Mouse (Mus musculus) embryonic facial prominence, embryonic 13.5 days (tissue): ENCODE data around the gene Grap2. TPM values are rescaled to one million over a fixed set of nuclear protein-coding genes. Genes with fewer than 3 reads are reported as not detected.

ENCODE experiments used
- ATAC-seq: fragments of 200-750 bp; cut with Nextera tagmentation; 2 replicates; pipeline ENCODE4 v1.8.0; 2017; ENCODE audit warnings: low read depth; ENCODE audit not compliant: insufficient number of reproducible peaks, insufficient read depth, low FRiP score, low TSS enrichment
- H3K27ac ChIP-seq: fragments of 300-500 bp; sonication (generic); 2 replicates; pipeline ENCODE4 v1.5.1; 2015; ENCODE audit warnings: moderate library complexity, mild to moderate bottlenecking, inconsistent platforms
- H3K27me3 ChIP-seq: fragments of 300-500 bp; sonication (generic); 2 replicates; pipeline ENCODE4 v1.6.1; 2015; ENCODE audit warnings: mild to moderate bottlenecking, inconsistent platforms
- H3K36me3 ChIP-seq: fragments of 300-500 bp; sonication (generic); 2 replicates; pipeline ENCODE4 v1.6.1; 2015; ENCODE audit warnings: mild to moderate bottlenecking, inconsistent platforms
- H3K4me1 ChIP-seq: fragments of 300-500 bp; sonication (generic); 2 replicates; pipeline ENCODE4 v1.6.1; 2015; ENCODE audit warnings: inconsistent platforms
- H3K4me2 ChIP-seq: fragments of 300-500 bp; sonication (generic); 2 replicates; pipeline ENCODE4 v1.6.1; 2015; ENCODE audit warnings: moderate library complexity, mild to moderate bottlenecking, inconsistent platforms
- H3K4me3 ChIP-seq: fragments of 300-500 bp; sonication (generic); 2 replicates; pipeline ENCODE4 v1.5.1; 2015; ENCODE audit warnings: mild to moderate bottlenecking, inconsistent platforms
- H3K9ac ChIP-seq: fragments of 300-500 bp; sonication (generic); 2 replicates; pipeline ENCODE4 v1.6.1; 2015; ENCODE audit warnings: mild to moderate bottlenecking, inconsistent platforms
- H3K9me3 ChIP-seq: fragments of 300-500 bp; sonication (generic); 2 replicates; pipeline ENCODE4 v1.6.1; 2016; ENCODE audit warnings: inconsistent platforms
- WGBS: fragments of 180-500 bp; shearing (Covaris S2); methylation state at CpG from one replicate; pipeline ENCODE4 v1.1.7; 2015; ENCODE audit warnings: mixed read lengths; 5-methylcytosine and 5-hydroxymethylcytosine counted together
- polyA plus RNA-seq: library from polyadenylated mRNA; unstranded; fragments of >200 nt; fragmentation: Nextera tagmentation; extraction: Ambion mirVana; gene quantifications from 2 replicates; pipeline ENCODE4 v1.2.1, GENCODE M21; 2015

Grap2 gene
- polyA plus RNA-seq, 1 experiment from 2014 or later = 1.2 TPM

DNA sequence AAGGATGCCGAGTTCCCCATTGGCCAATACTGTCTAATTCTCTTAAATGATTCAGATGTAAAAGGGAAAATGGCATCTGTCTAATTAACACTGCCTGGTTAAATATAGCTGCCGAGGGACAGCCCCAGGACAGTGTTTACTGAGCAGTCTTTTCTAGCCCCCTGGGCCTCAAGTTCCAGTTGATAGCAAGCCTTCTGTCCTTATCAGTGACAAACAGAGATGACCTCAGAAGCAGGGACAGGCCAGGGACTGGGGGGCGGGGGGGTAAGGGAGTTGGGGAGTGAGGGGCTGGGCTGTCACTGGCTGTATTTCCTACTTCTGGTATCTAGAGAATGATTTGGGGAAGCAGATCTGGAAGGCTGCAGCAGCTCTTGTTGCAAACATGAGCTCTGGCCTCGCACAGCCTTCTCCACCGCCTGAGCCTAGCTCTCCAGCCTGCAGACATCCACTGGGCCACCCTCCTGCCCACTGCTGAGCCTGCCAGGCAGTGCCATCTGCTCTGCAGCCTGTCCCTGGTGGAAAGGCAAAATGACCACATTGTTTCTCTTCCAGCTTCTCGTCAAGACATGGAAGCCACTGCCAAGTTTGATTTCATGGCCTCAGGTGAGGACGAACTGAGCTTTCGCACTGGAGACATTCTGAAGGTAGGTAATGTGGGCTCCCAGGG is 50.9 kb downstream of the Grap2 start:
- H3K27ac ChIP-seq = no peak overlapping the region
- H3K36me3 ChIP-seq = no peaks in the 10 kb centered on the region
- no peaks in the 10 kb centered on the region for H3K9me3 ChIP-seq
- H3K4me2 ChIP-seq = no peak overlapping the region
- no peaks in the 10 kb centered on the region for H3K4me1 ChIP-seq
- H3K4me3 ChIP-seq = no peak overlapping the region
- no peak overlapping the region for H3K9ac ChIP-seq
- ATAC-seq = no peak
- peaks cover 22% of the 10 kb centered on the region; the same call in 1 of the 2 replicates for H3K27me3 ChIP-seq
- 68% methylated on average over 8 of the region's 8 CpGs for WGBS

DNA sequence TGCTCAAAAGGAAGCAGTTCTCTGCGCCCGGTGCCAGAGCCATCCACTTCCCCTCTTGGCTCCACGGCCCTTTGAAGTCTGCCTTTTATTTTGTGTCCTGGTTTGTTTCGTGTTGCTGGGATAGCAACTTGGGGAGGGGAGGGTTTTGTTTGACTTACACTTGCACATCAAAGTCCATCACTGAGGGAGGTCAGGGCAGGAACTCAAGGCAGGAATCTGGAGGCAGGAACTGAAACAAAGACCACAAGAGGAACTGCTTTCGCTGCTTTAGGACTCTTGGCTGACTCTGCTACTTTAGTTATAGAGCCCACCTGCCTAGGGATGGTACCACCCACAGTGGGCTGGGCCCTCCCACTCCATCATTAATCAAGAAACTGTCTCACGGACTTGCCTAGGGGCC is 54.1 kb downstream of the Grap2 start:
- Histone ChIP-seq H3K4me1 (0 out of 2 replicates have a peak, but pooled peaks cover 3% of the 10 kb centered on the region), H3K4me3 (no peak overlapping the region), H3K27me3 (0 out of 2 replicates have a peak, but pooled peaks cover under 1% of the 10 kb centered on the region), H3K9ac (no peak overlapping the region), H3K4me2 (no peak overlapping the region), H3K36me3 (no peaks in the 10 kb centered on the region), H3K9me3 (no peaks in the 10 kb centered on the region), H3K27ac (no peak overlapping the region)
- WGBS = 69% methylated on average over 6 of the region's 6 CpGs
- ATAC-seq = no peak

DNA sequence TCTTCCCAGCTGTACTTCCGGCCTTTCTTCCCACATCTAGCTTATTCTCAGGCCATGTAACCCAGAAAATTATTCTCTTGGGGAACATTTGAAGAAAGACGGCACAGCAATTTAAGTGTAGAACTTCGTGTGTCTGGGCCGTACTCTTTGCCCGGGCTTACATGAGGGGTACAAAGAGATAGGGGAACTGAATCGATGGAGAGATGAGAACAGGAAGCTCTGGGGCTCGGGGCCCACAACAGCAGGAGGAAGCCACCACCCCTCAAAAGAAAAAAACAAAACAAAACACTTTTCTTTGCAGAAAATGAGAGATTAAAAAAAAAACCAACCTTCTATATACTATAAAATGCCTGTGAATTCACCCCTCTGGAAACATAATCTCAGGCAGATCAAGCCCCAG is 57.8 kb downstream of the Grap2 start:
- no peak for ATAC-seq
- no peak overlapping the region for H3K27ac ChIP-seq
- no peak overlapping the region for H3K4me2 ChIP-seq
- H3K36me3 ChIP-seq = no peaks in the 10 kb centered on the region
- H3K27me3 ChIP-seq = no peaks in the 10 kb centered on the region
- no peak overlapping the region for H3K9ac ChIP-seq
- peaks cover 8% of the 10 kb centered on the region; the same call in 1 of the 2 replicates for H3K4me1 ChIP-seq
- no peak overlapping the region for H3K4me3 ChIP-seq
- H3K9me3 ChIP-seq = no peaks in the 10 kb centered on the region
- 65% methylated on average over 7 of the region's 7 CpGs for WGBS

DNA sequence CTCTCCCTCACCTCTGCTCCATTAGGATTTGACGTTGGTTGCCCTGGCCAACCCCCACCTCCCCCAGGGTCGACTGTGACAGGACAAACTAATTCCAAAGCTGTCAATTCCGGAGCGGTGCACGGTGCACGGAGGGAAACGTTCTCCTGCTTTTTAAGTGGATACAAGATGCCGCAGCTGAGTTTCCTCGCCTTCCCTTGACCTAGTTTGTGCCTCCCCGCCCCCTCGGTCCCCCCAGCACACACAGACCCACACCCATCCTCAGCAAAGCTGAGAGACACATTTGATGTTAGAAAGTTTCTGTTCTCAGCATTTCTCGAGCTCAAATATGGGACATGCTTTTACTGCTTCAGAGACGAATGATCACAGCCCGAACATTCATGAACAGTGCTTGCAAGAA is 58.3 kb downstream of the Grap2 start:
- peaks cover 8% of the 10 kb centered on the region; the same call in 1 of the 2 replicates for H3K4me1 ChIP-seq
- H3K4me2 ChIP-seq = 0 out of 2 replicates have a peak overlapping the region, but pooled peaks have one; percentile 1
- WGBS = 36% methylated on average over 14 of the region's 14 CpGs
- no peak overlapping the region for H3K27ac ChIP-seq
- no peaks in the 10 kb centered on the region for H3K9me3 ChIP-seq
- no peak for ATAC-seq
- H3K4me3 ChIP-seq = no peak overlapping the region
- H3K27me3 ChIP-seq = no peaks in the 10 kb centered on the region
- H3K9ac ChIP-seq = no peak overlapping the region
- no peaks in the 10 kb centered on the region for H3K36me3 ChIP-seq

DNA sequence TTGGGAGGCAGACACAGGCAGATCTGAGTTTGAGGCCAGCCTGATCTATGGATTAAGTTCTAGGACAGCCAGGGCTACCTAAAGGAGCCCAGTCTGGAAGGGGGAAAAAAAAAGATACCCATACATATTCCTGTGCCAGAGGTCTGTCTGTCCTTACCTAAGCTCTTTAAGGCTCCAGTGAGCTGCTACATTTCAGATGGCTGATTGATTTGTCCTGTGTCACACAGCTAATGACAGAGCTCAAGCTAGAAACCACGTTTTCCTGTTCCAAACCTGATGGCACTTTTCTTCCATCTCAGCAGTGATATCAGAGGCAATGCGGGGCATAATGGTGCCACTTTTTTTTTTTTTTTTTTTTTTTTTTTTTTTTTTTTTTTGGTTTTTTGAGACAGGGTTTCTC is 58.9 kb downstream of the Grap2 start:
- WGBS = 85% methylated on average over 2 of the region's 2 CpGs

DNA sequence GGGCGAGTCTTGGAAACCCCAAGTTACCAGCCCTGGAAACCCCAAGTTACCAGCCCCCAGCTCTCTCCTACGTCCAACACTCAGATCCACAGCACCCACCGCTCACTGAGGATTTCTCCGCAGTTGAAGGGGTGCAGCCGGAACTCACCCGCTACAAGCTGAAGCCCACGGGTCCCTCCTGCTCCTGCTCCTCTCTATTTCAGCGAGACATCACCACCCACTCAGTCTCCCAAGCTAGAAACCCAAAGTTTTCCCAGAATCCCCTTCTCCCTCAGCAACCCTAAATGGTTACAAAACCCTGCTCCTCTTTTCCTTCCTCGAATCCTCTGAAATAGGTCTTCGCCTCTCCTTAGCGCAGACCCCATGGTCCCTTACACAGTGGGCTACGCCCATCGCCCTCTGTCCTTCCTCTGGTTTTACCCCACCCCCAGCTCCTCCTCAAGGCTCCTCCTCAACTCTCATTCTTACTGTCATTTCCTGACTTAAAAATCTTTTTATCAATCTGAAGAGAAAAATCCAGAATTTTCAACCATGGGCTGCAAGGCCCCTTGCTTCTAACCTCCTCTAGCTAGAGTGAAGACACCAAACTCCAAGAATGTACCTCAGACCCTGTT is 60.0 kb downstream of the Grap2 start:
- no peaks in the 10 kb centered on the region for H3K9me3 ChIP-seq
- no peak overlapping the region for H3K27ac ChIP-seq
- no peaks in the 10 kb centered on the region for H3K27me3 ChIP-seq
- WGBS = 82% methylated on average over 13 of the region's 13 CpGs
- no peak for ATAC-seq
- H3K9ac ChIP-seq = no peak overlapping the region
- H3K4me1 ChIP-seq = peaks cover 8% of the 10 kb centered on the region; the same call in 1 of the 2 replicates
- H3K4me3 ChIP-seq = no peak overlapping the region
- no peaks in the 10 kb centered on the region for H3K36me3 ChIP-seq
- no peak overlapping the region for H3K4me2 ChIP-seq

More for the DNA sequence above, 58.9 kb downstream of the Grap2 start:
- no peak for ATAC-seq
- Histone ChIP-seq H3K9ac (no peak overlapping the region), H3K36me3 (no peaks in the 10 kb centered on the region), H3K4me2 (no peak overlapping the region), H3K27me3 (no peaks in the 10 kb centered on the region), H3K4me3 (no peak overlapping the region), H3K27ac (no peak overlapping the region), H3K9me3 (no peaks in the 10 kb centered on the region), H3K4me1 (peaks cover 8% of the 10 kb centered on the region; the same call in 1 of the 2 replicates)

DNA sequence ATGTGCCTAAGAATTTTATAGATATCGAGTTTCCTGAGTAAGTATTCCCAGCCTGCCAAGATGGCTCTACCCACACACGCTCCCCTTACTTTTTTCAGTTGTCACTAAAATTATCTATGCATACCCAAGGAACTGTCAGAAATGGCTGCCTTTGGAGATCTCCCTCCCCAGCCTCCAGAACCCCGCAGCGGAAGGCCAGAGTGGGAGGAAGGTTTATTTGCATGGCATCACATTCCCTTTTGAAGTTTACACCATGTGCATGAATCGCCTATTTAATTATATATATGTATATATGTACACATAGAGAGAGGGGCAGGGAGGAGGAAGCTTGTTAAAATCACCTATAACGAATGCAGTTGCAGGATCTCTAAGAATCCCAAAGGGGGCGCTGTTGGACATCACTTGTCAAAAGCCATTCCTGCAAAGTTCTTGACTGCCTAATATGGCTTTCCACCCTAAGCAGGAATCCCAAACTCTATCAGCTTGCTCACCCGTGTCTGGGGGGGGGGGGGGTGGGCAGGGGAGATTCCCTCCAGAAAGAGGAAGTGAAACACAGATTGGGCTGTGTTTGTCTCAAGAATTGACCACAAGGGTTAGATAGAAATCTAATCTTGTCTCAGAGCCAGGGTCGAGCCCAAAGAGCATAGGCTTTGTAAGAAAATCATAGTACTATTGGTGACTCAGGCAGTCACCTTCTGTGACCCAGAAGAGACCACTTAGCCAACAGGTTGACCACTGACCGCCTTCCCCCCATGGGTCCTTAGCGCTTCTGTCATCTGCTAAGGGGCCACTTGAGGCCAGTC is 62.2 kb downstream of the Grap2 start:
- Histone ChIP-seq H3K27ac (no peak overlapping the region), H3K4me2 (no peak overlapping the region), H3K4me3 (no peak overlapping the region), H3K9ac (no peak overlapping the region), H3K4me1 (peaks cover 8% of the 10 kb centered on the region; the same call in 1 of the 2 replicates), H3K27me3 (no peaks in the 10 kb centered on the region), H3K9me3 (no peaks in the 10 kb centered on the region), H3K36me3 (no peaks in the 10 kb centered on the region)
- no peak for ATAC-seq
- whole genome bisulfite sequencing = 45% methylated on average over 11 of the region's 11 CpGs

DNA sequence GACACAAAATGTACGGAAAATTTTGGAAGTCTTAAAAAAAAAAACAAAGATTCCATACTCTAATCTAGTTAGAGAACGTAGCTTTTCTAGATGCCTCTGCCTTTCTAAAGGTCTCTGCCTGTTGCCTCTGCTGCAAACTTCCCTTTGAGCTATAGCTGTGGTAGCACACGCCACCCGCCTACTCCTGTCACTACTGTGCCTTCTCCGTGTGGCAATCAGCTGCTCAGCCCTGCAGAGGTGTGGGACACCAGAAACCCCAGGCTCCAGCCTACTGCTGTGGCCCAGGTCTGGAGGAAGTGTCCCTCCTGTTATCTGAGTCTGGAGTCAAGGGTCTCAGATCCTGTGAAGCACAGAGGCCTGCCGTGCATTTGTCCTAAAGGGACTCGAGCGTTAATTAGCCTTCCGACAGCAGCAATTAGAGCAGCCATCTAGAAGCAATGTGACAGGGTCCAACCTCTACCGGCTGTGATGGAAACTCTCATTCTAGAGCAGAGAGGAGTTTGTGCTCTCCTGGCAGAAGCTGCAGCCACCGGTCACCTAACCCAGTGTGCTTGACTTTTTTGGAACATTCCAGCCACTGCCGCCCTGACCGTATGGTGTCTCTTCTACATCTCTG is 64.5 kb downstream of the Grap2 start:
- H3K4me2 ChIP-seq = no peak overlapping the region
- H3K9me3 ChIP-seq = no peaks in the 10 kb centered on the region
- no peak overlapping the region for H3K9ac ChIP-seq
- no peak overlapping the region for H3K27ac ChIP-seq
- peaks cover 5% of the 10 kb centered on the region; the same call in 1 of the 2 replicates for H3K4me1 ChIP-seq
- no peak overlapping the region for H3K4me3 ChIP-seq
- ATAC-seq = no peak
- H3K36me3 ChIP-seq = no peaks in the 10 kb centered on the region
- 55% methylated on average over 13 of the region's 13 CpGs for WGBS
- no peaks in the 10 kb centered on the region for H3K27me3 ChIP-seq

DNA sequence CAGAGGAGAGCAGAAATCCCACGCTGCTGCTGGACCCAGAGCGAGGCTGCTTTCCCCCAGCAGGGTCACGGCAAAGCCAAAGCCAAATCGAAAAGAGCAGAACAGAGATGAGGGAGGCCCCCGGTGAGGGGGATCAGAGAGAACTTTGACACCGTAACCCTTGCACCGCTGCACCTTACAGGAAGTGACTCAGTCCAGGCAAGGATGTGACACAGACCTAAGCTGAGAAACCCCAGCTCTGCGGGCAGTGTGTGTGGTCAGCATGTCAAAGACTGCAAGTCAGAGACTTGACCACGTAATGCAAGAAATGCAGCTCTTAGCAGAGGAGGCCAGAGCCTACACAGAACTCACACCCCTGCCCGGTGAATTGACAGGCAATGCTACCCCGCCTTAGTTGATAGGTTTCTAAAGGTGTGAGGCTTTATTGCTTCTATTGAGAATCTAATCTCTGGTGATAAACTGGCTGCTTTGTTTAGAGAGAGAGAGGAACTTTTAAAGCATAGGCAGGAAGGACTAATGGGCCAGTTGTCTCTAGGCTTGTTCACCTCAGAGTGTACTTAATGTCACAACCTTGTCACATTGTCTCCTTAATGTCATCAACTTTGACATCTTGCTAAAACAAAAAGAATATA is 66.8 kb downstream of the Grap2 start:
- H3K4me2 ChIP-seq = no peak overlapping the region
- H3K36me3 ChIP-seq = no peaks in the 10 kb centered on the region
- ATAC-seq = no peak
- no peak overlapping the region for H3K4me3 ChIP-seq
- no peaks in the 10 kb centered on the region for H3K9me3 ChIP-seq
- H3K27ac ChIP-seq = no peak overlapping the region
- peaks cover 5% of the 10 kb centered on the region; the same call in 1 of the 2 replicates for H3K4me1 ChIP-seq
- 62% methylated on average over 11 of the region's 11 CpGs for WGBS
- no peak overlapping the region for H3K9ac ChIP-seq
- no peaks in the 10 kb centered on the region for H3K27me3 ChIP-seq

DNA sequence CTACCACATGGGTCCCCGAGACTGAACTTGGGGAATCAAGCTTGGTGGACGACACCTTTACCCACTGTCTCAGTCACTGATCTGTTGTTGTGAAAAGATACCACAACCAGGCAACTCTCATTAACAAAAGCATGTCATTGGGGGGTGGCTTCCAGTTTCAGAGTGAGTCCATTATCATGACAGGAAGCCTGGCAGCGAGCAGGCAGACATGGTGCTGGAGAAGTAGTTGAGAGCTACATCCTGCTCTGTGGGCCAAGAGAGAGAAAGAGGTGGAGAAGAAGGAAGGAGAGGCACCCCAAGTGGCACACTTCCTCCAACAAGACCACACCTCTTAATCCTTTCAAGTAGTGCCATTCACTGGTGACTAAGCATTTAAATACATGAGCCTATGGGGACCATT is 67.5 kb downstream of the Grap2 start:
- Histone ChIP-seq H3K9ac (no peak overlapping the region), H3K4me1 (0 out of 2 replicates have a peak, but pooled peaks cover 2% of the 10 kb centered on the region), H3K27ac (no peak overlapping the region), H3K36me3 (no peaks in the 10 kb centered on the region), H3K4me2 (no peak overlapping the region), H3K9me3 (no peaks in the 10 kb centered on the region), H3K27me3 (no peaks in the 10 kb centered on the region), H3K4me3 (no peak overlapping the region)
- ATAC-seq = no peak
- 85% methylated on average over 3 of the region's 3 CpGs for WGBS
